Comparison of ENCODE assay signal across 8 mouse cellular contexts in genomic region chr14:60177614-60178570, GRCm38 (mm10). TPM values are rescaled to one million over a fixed set of nuclear protein-coding genes. Genes with fewer than 3 reads are reported as not detected.
DNase-seq lines count a peak whose midpoint lies in the region; ATAC-seq lines count a peak whose summit lies in the region.

No protein-coding gene starts in this region.

- peak; percentile 56 for DNase-seq in cerebellum, adult 9-10 months
- peak; percentile 13 to 67 for DNase-seq in spleen, postnatal 4 days (ENCODE audit: low spot score in 2 of 2)
- DNase-seq in spleen, postnatal 14 days (ENCODE audit: low spot score in 2 of 2) = no peak
- DNase-seq in limb, embryonic 11.5 days (ENCODE audit: low spot score) = peak; percentile 43
- no peak for DNase-seq in Muller cell, postnatal 12 days (ENCODE audit: inconsistent ontology term)

- peaks cover 20% of the 10 kb centered on the region for H3K27me3 ChIP-seq in limb, embryonic 11.5 days (ENCODE audit: control insufficient read depth, insufficient read depth, low read length)
- H3K27me3 ChIP-seq in neural tube, embryonic 13.5 days = peaks cover 34% of the 10 kb centered on the region

- H3K4me2 ChIP-seq in limb, embryonic 11.5 days (ENCODE audit: low read depth, severe bottlenecking) = peak overlapping the region; percentile 98
- H3K4me2 ChIP-seq in neural tube, embryonic 13.5 days = peak overlapping the region; percentile 85

- H3K9me3 ChIP-seq in limb, embryonic 11.5 days (ENCODE audit: control insufficient read depth, low read length) = no peaks in the 10 kb centered on the region
- H3K9me3 ChIP-seq in neural tube, embryonic 13.5 days = no peaks in the 10 kb centered on the region

- ATAC-seq in cerebellum, adult (ENCODE audit: insufficient number of reproducible peaks, low FRiP score, low TSS enrichment) = no peak
- ATAC-seq in frontal cortex, adult (ENCODE audit: low TSS enrichment) = peak; percentile 45
- no peak for ATAC-seq in limb, embryonic 11.5 days (ENCODE audit: insufficient number of reproducible peaks, low FRiP score, low TSS enrichment, low read depth)
- peak; percentile 45 for ATAC-seq in neural tube, embryonic 13.5 days (ENCODE audit: low read depth)

- H3K9ac ChIP-seq in limb, embryonic 11.5 days (ENCODE audit: low read length) = peak overlapping the region; percentile 61
- H3K9ac ChIP-seq in neural tube, embryonic 13.5 days = peak overlapping the region; percentile 90

- no peaks in the 10 kb centered on the region for H3K36me3 ChIP-seq in limb, embryonic 11.5 days (ENCODE audit: control insufficient read depth, insufficient read depth, low read length)
- H3K36me3 ChIP-seq in neural tube, embryonic 13.5 days = 0 out of 2 replicates have a peak, but pooled peaks cover 9% of the 10 kb centered on the region

- WGBS in limb, embryonic 11.5 days = 22% methylated on average over 33 of the region's 37 CpGs
- 20% methylated on average over 37 of the region's 37 CpGs for WGBS in neural tube, embryonic 13.5 days

- peak overlapping the region; percentile 73 for H3K4me3 ChIP-seq in limb, embryonic 11.5 days (ENCODE audit: low read depth, low read length)
- peak overlapping the region; percentile 74 for H3K4me3 ChIP-seq in neural tube, embryonic 13.5 days

- H3K4me1 ChIP-seq in limb, embryonic 11.5 days (ENCODE audit: control insufficient read depth, insufficient read depth, low read length) = no peaks in the 10 kb centered on the region
- peaks cover 37% of the 10 kb centered on the region for H3K4me1 ChIP-seq in neural tube, embryonic 13.5 days (replicated peaks)

- no peak overlapping the region for H3K27ac ChIP-seq in limb, embryonic 11.5 days (replicated peaks; ENCODE audit: low read depth, low read length)
- peak overlapping the region; percentile 91 for H3K27ac ChIP-seq in neural tube, embryonic 13.5 days (replicated peaks)

RNA-seq across cellular contexts. Expression of gene Atp8a2, which starts 19.1 kb away (rescaled TPM):
- polyA plus RNA-seq in limb, embryonic 11.5 days (2014; fragmentation: Nextera tagmentation; extraction: Ambion mirVana) = 2.7 and 3.5 TPM in 2 replicates
- 32.7 and 36.6 TPM in 2 replicates for polyA plus RNA-seq in neural tube, embryonic 13.5 days (2015; fragmentation: Nextera tagmentation; extraction: Ambion mirVana)

Comparison
In these comparisons a context has a peak if more than half of its experiments do, and no peak if none do; other contexts are left out.
1. DNase-seq: peak in cerebellum, adult 9-10 months (single experiment), spleen, postnatal 4 days (2 of 2) and limb, embryonic 11.5 days (single experiment); none in spleen, postnatal 14 days (0 of 2) and Muller cell, postnatal 12 days (single experiment).
2. ATAC-seq: peak in frontal cortex, adult (single experiment) and neural tube, embryonic 13.5 days (single experiment); none in cerebellum, adult (single experiment) and limb, embryonic 11.5 days (single experiment).